Mouse (Mus musculus): ENCODE measurements around the gene Xpo4. TPM values are rescaled to one million over a fixed set of nuclear protein-coding genes. Genes with fewer than 3 reads are reported as not detected.

Xpo4 gene
- polyA plus RNA-seq, 1 experiment from 2014 or later: 36.7 TPM

DNA sequence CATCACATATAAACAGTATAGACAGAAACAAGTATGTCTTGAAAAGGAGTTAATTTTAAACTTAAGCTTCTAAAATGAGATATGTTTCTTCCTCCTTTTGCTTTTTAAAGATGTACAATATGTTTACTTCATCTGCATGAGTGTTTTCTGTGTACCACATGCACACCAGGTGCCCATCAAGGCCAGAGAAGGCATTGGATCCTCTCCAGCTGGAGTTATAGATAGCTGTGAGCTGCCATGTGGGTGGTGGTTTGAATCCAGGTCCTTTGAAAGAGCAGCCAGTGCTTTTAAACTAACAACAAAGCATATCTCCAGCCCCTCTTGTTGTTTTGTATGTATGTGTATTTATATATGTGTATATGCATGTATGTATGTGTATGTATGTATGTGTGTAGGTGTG lies 112.3 kb downstream of the Xpo4 start:
- Histone ChIP-seq H3K4me2 (ENCODE audit: low read depth, severe bottlenecking) (no peak overlapping the region), H3K4me1 (ENCODE audit: control insufficient read depth, insufficient read depth, low read length) (no peaks in the 10 kb centered on the region), H3K27me3 (ENCODE audit: control insufficient read depth, insufficient read depth, low read length) (no peaks in the 10 kb centered on the region), H3K27ac (replicated peaks; ENCODE audit: low read depth, low read length) (no peak overlapping the region), H3K9me3 (ENCODE audit: control insufficient read depth, low read length) (no peaks in the 10 kb centered on the region), H3K36me3 (ENCODE audit: control insufficient read depth, insufficient read depth, low read length) (no peaks in the 10 kb centered on the region; the same call in 1 of the 2 replicates), H3K4me3 (ENCODE audit: low read depth, low read length) (no peak overlapping the region), H3K9ac (ENCODE audit: low read length) (no peak overlapping the region)
- no peak for DNase-seq (ENCODE audit: low spot score)
- ATAC-seq (ENCODE audit: insufficient number of reproducible peaks, low FRiP score, low TSS enrichment, low read depth): no peak

DNA sequence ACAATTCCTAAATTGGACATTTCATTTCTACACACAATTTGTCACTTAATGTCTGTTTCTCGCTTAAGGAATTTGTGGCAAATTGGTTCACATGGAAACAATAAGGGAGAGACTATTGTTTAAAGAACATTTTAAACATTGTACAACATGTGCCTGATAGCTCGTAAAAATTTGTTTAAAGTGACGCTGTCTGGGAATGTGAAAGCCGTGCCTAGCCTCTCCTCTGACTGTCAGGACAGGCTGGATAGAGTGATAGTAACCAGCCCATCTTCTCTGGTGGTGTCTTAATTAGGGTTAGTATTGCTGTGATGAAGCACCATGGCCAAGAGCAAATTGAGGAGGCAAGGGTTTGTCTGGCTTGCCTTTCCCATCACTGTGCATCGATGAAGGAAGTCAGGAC lies 118.2 kb downstream of the Xpo4 start:
- Histone ChIP-seq H3K36me3 (ENCODE audit: control insufficient read depth, insufficient read depth, low read length) (no peaks in the 10 kb centered on the region), H3K4me1 (ENCODE audit: control insufficient read depth, insufficient read depth, low read length) (0 out of 2 replicates have a peak, but pooled peaks cover 4% of the 10 kb centered on the region), H3K9ac (ENCODE audit: low read length) (no peak overlapping the region), H3K27ac (replicated peaks; ENCODE audit: low read depth, low read length) (no peak overlapping the region), H3K27me3 (ENCODE audit: control insufficient read depth, insufficient read depth, low read length) (no peaks in the 10 kb centered on the region), H3K4me2 (ENCODE audit: low read depth, severe bottlenecking) (no peak overlapping the region), H3K4me3 (ENCODE audit: low read depth, low read length) (no peak overlapping the region), H3K9me3 (ENCODE audit: control insufficient read depth, low read length) (no peaks in the 10 kb centered on the region; the same call in 1 of the 2 replicates)
- 68% methylated on average over 5 of the region's 5 CpGs for WGBS
- no peak for DNase-seq (ENCODE audit: low spot score)
- no peak for ATAC-seq (ENCODE audit: insufficient number of reproducible peaks, low FRiP score, low TSS enrichment, low read depth)

DNA sequence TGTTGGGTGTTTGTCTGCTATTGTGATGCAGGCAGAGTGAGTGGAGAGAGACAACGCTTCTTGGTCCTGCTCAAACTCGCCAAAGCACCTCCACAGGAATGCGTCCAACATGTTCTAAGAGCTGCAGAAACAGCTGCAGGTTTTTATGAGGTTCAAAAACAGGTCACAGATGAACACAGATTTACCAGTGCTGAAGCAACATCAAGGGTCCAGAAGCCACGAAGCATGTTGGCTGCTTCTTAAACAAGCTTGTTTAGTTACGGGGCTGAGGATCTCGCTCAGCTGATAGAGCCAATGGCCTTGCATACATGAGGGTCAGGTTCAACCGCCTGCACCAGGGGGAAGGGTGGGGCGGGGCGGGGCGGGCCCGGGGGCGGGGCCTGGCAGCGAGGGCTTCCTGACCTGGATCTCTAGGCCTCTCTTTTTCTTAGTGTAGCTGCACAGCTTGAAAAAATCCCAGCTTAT lies 118.6 kb downstream of the Xpo4 start:
- H3K9me3 ChIP-seq (ENCODE audit: control insufficient read depth, low read length): no peaks in the 10 kb centered on the region; the same call in 1 of the 2 replicates
- no peak overlapping the region for H3K27ac ChIP-seq (replicated peaks; ENCODE audit: low read depth, low read length)
- DNase-seq (ENCODE audit: low spot score): peak; percentile 66
- ATAC-seq (ENCODE audit: insufficient number of reproducible peaks, low FRiP score, low TSS enrichment, low read depth): peak; percentile 50; the same call in 1 of the 2 replicates
- no peaks in the 10 kb centered on the region for H3K36me3 ChIP-seq (ENCODE audit: control insufficient read depth, insufficient read depth, low read length)
- 19% methylated on average over 13 of the region's 13 CpGs for WGBS
- no peaks in the 10 kb centered on the region for H3K27me3 ChIP-seq (ENCODE audit: control insufficient read depth, insufficient read depth, low read length)
- no peak overlapping the region for H3K9ac ChIP-seq (ENCODE audit: low read length)
- H3K4me1 ChIP-seq (ENCODE audit: control insufficient read depth, insufficient read depth, low read length): 0 out of 2 replicates have a peak, but pooled peaks cover 4% of the 10 kb centered on the region
- H3K4me2 ChIP-seq (ENCODE audit: low read depth, severe bottlenecking): no peak overlapping the region
- no peak overlapping the region for H3K4me3 ChIP-seq (ENCODE audit: low read depth, low read length)

DNA sequence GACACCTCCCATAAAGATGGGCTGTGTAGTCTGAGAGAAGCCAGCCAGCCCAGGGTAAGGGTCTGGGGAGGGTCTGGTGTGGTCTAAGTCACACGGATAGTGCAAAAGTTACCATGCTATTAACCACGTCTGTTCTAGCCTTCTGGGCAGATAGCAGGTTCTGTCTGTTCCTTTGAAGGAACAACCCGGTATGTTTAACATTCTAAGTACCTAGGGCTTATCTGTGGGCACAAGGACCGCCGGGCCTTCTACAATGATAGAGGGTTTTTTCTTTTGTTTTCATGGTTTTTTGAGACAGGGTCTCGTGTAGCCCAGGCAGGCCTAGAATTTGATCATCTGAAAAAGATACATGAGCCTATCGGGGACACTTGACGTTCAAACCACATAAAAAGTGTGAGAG lies 119.1 kb downstream of the Xpo4 start:
- H3K4me1 ChIP-seq (ENCODE audit: control insufficient read depth, insufficient read depth, low read length): 0 out of 2 replicates have a peak, but pooled peaks cover 4% of the 10 kb centered on the region
- H3K9me3 ChIP-seq (ENCODE audit: control insufficient read depth, low read length): no peaks in the 10 kb centered on the region; the same call in 1 of the 2 replicates
- no peak overlapping the region for H3K4me2 ChIP-seq (ENCODE audit: low read depth, severe bottlenecking)
- H3K27me3 ChIP-seq (ENCODE audit: control insufficient read depth, insufficient read depth, low read length): no peaks in the 10 kb centered on the region
- H3K4me3 ChIP-seq (ENCODE audit: low read depth, low read length): no peak overlapping the region
- H3K27ac ChIP-seq (replicated peaks; ENCODE audit: low read depth, low read length): no peak overlapping the region
- no peak for DNase-seq (ENCODE audit: low spot score)
- no peak overlapping the region for H3K9ac ChIP-seq (ENCODE audit: low read length)
- no peak for ATAC-seq (ENCODE audit: insufficient number of reproducible peaks, low FRiP score, low TSS enrichment, low read depth)
- 86% methylated on average over 8 of the region's 8 CpGs for WGBS
- no peaks in the 10 kb centered on the region for H3K36me3 ChIP-seq (ENCODE audit: control insufficient read depth, insufficient read depth, low read length)

DNA sequence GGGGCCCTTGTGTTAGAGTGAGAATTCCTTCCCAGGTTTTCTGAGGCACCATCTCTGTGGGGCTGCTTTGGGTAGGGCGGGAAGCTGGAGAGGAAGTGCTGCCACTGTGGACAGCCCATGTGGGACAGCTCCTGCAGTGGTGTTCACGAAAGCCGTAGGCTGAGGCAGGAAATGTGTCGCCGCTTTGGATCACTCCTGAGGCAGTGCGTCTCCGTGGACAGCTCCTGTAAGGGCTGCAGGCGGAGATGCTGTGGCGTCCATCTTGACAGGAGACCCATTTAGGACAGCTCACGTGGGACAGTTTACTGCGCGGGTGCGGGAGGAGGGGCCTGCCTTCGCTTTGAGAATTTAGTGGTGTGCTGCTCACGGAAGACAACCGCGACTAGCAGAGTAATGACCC lies 119.7 kb downstream of the Xpo4 start:
- Histone ChIP-seq H3K4me3 (ENCODE audit: low read depth, low read length) (no peak overlapping the region), H3K27me3 (ENCODE audit: control insufficient read depth, insufficient read depth, low read length) (no peaks in the 10 kb centered on the region), H3K36me3 (ENCODE audit: control insufficient read depth, insufficient read depth, low read length) (no peaks in the 10 kb centered on the region), H3K4me1 (ENCODE audit: control insufficient read depth, insufficient read depth, low read length) (0 out of 2 replicates have a peak, but pooled peaks cover 4% of the 10 kb centered on the region), H3K27ac (replicated peaks; ENCODE audit: low read depth, low read length) (no peak overlapping the region), H3K9ac (ENCODE audit: low read length) (no peak overlapping the region), H3K4me2 (ENCODE audit: low read depth, severe bottlenecking) (no peak overlapping the region), H3K9me3 (ENCODE audit: control insufficient read depth, low read length) (no peaks in the 10 kb centered on the region; the same call in 1 of the 2 replicates)
- DNase-seq (ENCODE audit: low spot score) (no peak), ATAC-seq (ENCODE audit: insufficient number of reproducible peaks, low FRiP score, low TSS enrichment, low read depth) (no peak)
- 85% methylated on average over 17 of the region's 17 CpGs for WGBS

DNA sequence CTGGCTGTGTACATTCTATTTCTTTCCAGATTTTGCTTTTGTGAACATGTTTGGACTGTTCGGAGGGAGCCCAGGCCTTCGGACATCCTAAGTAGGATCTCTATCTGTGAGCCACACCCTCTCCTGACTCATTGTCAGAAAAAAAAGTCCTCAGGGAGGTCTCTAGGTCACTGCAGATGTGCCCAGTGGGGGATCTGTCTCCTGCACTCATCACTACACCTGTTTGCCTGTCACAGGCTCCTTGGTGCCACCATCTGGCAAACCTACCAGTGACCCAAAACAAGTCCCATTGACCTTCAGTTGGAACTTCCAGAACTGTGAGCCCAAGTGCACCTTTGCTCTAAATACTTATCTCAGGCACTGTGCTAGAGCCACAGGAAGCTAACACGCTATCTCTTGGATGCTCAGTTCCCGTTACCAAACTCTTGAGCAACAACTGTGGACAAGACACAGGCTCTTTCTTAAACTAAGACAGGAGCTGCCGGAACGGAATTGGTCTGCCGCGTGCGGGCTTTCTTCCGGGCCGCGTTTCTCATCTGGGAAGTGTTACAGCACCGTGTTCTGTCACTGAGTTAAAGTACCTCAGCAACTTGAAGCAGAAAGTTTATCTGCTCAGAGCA lies 121.7 kb downstream of the Xpo4 start:
- H3K27me3 ChIP-seq (ENCODE audit: control insufficient read depth, insufficient read depth, low read length): no peaks in the 10 kb centered on the region
- no peaks in the 10 kb centered on the region for H3K36me3 ChIP-seq (ENCODE audit: control insufficient read depth, insufficient read depth, low read length)
- DNase-seq (ENCODE audit: low spot score) (no peak), ATAC-seq (ENCODE audit: insufficient number of reproducible peaks, low FRiP score, low TSS enrichment, low read depth) (no peak)
- 89% methylated on average over 13 of the region's 13 CpGs for WGBS
- H3K4me1 ChIP-seq (ENCODE audit: control insufficient read depth, insufficient read depth, low read length): 0 out of 2 replicates have a peak, but pooled peaks cover 4% of the 10 kb centered on the region
- H3K4me3 ChIP-seq (ENCODE audit: low read depth, low read length): no peak overlapping the region
- no peak overlapping the region for H3K27ac ChIP-seq (replicated peaks; ENCODE audit: low read depth, low read length)
- H3K4me2 ChIP-seq (ENCODE audit: low read depth, severe bottlenecking): no peak overlapping the region
- H3K9ac ChIP-seq (ENCODE audit: low read length): no peak overlapping the region
- H3K9me3 ChIP-seq (ENCODE audit: control insufficient read depth, low read length): no peaks in the 10 kb centered on the region; the same call in 1 of the 2 replicates

DNA sequence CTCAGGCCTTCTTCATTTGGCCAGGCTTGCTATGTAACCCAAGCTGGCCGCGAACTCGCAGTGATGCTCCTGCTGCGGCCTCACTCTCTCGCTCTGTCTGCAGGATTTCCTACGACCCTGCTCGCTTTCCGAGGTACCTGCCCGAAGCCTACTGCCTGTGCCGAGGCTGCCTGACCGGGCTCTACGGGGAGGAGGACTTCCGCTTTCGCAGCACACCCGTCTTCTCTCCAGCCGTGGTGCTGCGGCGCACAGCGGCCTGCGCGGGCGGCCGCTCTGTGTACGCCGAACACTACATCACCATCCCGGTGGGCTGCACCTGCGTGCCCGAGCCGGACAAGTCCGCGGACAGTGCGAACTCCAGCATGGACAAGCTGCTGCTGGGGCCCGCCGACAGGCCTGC lies 123.0 kb downstream of the Xpo4 start:
- ATAC-seq (ENCODE audit: insufficient number of reproducible peaks, low FRiP score, low TSS enrichment, low read depth) (0 out of 2 replicates have a peak, but pooled peaks have one; percentile 31), DNase-seq (ENCODE audit: low spot score) (no peak)
- H3K4me3 ChIP-seq (ENCODE audit: low read depth, low read length): no peak overlapping the region
- 64% methylated on average over 34 of the region's 34 CpGs for WGBS
- H3K27me3 ChIP-seq (ENCODE audit: control insufficient read depth, insufficient read depth, low read length): no peaks in the 10 kb centered on the region
- H3K4me1 ChIP-seq (ENCODE audit: control insufficient read depth, insufficient read depth, low read length): 0 out of 2 replicates have a peak, but pooled peaks cover 4% of the 10 kb centered on the region
- no peak overlapping the region for H3K27ac ChIP-seq (replicated peaks; ENCODE audit: low read depth, low read length)
- H3K4me2 ChIP-seq (ENCODE audit: low read depth, severe bottlenecking): no peak overlapping the region
- H3K9me3 ChIP-seq (ENCODE audit: control insufficient read depth, low read length): no peaks in the 10 kb centered on the region; the same call in 1 of the 2 replicates
- H3K36me3 ChIP-seq (ENCODE audit: control insufficient read depth, insufficient read depth, low read length): no peaks in the 10 kb centered on the region
- H3K9ac ChIP-seq (ENCODE audit: low read length): no peak overlapping the region

DNA sequence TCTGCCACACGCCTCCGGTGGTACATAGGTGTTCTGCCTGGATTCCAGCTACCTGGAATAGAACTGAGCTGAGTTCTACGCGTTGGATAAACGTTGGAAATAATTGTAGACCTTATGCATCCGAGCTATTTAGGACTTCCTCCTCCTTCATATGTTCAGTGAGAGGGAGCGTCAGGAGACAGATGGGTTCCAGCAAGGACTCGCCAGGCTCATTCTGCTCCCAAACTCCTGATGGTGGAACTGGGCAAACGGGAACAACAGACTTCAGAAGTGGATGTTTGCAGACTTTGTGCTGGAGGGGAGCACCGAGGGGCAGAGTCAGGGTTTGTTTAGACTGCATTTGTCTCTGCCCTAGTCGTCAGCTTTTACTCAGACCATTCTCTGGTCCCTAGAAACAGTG lies 124.5 kb downstream of the Xpo4 start:
- Histone ChIP-seq H3K9ac (ENCODE audit: low read length) (no peak overlapping the region), H3K9me3 (ENCODE audit: control insufficient read depth, low read length) (no peaks in the 10 kb centered on the region; the same call in 1 of the 2 replicates), H3K4me3 (ENCODE audit: low read depth, low read length) (no peak overlapping the region), H3K4me1 (ENCODE audit: control insufficient read depth, insufficient read depth, low read length) (no peaks in the 10 kb centered on the region), H3K36me3 (ENCODE audit: control insufficient read depth, insufficient read depth, low read length) (no peaks in the 10 kb centered on the region), H3K27me3 (ENCODE audit: control insufficient read depth, insufficient read depth, low read length) (peaks cover 2% of the 10 kb centered on the region; the same call in 1 of the 2 replicates), H3K27ac (replicated peaks; ENCODE audit: low read depth, low read length) (no peak overlapping the region), H3K4me2 (ENCODE audit: low read depth, severe bottlenecking) (no peak overlapping the region)
- ATAC-seq (ENCODE audit: insufficient number of reproducible peaks, low FRiP score, low TSS enrichment, low read depth) (no peak), DNase-seq (ENCODE audit: low spot score) (no peak)
- 88% methylated on average over 11 of the region's 11 CpGs for WGBS

All from limb, embryonic 11.5 days (tissue).